Mouse (Mus musculus): ENCODE data around the gene Aif1. TPM values are rescaled to one million over a fixed set of nuclear protein-coding genes. Genes with fewer than 3 reads are reported as not detected.

The Aif1 gene
- 8.6 TPM for total RNA-seq (2023)

GRCm38 (mm10) chr17:35175968-35176367 lies at the start of gene Aif1:
Gene Aif1 (minus strand): TSS chr17:35176068.

DNA sequence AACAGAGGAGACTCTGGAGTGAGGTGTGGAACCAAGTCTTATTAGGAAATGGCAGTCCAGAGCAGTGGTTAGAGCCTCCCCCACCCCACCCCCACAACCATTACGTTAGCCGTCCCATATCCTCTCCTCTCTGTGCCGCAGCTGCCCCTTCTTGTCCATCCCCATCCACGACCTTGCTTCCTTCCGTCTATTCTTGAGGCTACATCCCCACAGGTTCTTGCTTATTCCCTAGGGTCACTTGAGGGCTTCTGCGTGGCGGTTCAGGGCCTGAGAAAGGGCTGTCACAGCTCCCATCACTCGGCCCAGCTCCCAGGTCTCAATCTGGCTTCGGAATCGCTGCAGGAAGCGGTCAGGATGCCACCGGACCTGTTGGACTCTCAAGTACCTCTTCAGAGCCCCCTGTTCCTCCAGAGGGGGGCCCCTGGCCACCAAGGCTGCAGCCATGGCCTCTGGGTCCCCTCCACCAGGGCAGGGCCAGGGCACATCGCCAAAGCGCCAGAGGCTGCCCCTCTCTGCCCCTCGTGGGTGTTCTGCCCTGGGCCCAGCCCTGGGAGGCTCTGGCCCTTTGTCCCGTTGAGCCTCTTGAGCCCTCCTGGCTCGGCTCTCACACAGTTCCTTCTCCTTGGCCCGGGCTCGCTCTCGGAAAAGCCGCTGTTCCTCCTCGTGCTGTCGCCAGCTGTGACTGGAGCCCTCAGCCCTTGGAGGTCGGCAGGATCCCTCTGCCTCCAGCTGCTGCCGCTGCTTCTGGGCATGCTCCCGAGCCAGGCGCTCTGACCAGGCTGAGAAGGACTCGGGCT lies 44.5 kb upstream of the Aif1 start, which contains the start of gene Gm16181:
TSS of gene Gm16181 (plus strand) at position 679 of the 797 bp plus-strand sequence.

GRCm38 (mm10) chr17:35204494-35205379 lies 28.9 kb upstream of the Aif1 start, which contains the start of gene Lta:
Gene Lta (minus strand): TSS chr17:35205351.

DNA sequence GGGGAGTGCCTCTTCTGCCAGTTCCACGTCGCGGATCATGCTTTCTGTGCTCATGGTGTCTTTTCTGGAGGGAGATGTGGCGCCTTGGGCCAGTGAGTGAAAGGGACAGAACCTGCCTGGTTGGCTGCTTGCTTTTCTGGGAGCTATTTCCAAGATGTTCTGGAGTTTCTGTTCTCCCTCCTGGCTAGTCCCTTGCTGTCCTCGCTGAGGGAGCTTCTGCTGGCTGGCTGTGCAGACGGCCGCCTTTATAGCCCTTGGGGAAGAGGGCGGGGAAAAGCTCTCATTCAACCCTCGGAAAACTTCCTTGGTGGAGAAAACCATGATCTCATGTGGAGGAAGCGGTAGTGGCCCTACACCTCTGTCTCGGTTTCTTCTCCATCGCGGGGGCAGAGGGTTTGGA lies 25.9 kb upstream of the Aif1 start, which contains the start of gene Tnf:
TSS of gene Tnf (minus strand) at position 221 of the 400 bp plus-strand sequence.

DNA sequence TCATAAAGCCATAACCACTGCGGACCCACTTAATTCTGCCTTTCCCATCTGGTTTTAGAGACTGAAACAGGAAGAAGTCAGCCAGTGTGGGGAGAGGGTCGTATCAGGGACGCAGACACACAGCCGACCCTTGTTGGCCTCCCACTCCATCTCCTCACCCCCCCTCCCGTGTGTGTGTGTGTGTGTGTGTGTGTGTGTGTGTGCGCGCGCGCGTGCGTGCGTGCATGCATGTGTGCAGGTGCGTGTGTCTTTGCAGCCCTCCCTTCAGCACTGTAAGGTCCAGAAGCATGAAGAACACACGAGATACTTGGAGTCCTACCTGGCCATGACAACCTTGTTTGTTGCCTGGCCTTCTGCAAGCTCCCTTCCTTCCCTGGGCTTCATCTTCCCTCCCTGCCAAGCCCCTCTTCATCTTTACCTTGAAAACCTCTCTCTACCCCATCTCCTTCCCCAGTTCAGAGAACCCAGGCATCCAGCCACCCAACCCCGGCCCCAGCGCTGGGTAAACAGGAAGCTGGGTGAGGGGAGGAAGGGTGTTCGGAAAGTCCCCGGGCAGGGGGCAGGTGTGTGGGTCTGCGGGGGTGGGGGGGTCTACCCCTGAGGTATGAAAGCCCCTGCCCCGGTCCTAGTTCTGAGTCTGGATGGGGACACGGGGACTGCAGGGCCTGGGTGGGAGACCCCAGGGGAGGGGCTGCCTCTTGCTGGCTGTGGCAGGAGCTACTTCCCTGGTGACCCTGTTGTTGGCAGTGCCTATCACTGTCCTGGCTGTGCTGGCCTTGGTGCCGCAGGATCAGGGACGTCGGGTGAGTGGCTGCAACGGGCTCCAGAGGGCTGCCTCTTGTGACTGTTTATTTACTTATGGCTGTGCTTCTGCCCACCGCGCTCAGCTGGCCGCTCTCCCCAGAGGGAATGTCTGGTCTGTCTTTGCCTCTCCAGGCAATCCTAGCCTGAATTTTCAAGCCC lies 18.3 kb upstream of the Aif1 start, which contains the start of gene Ltb:
TSS of gene Ltb (plus strand) at position 559 of the 963 bp plus-strand sequence.

GRCm38 (mm10) chr17:35187959-35188610 lies 12.2 kb upstream of the Aif1 start, which contains the start of gene Lst1:
Gene Lst1 (minus strand): TSS chr17:35188439.

GRCm38 (mm10) chr17:35164568-35165450 lies 11.1 kb downstream of the Aif1 start, which contains the start of gene Prrc2a:
Gene Prrc2a (minus strand): TSS chr17:35164897.

DNA sequence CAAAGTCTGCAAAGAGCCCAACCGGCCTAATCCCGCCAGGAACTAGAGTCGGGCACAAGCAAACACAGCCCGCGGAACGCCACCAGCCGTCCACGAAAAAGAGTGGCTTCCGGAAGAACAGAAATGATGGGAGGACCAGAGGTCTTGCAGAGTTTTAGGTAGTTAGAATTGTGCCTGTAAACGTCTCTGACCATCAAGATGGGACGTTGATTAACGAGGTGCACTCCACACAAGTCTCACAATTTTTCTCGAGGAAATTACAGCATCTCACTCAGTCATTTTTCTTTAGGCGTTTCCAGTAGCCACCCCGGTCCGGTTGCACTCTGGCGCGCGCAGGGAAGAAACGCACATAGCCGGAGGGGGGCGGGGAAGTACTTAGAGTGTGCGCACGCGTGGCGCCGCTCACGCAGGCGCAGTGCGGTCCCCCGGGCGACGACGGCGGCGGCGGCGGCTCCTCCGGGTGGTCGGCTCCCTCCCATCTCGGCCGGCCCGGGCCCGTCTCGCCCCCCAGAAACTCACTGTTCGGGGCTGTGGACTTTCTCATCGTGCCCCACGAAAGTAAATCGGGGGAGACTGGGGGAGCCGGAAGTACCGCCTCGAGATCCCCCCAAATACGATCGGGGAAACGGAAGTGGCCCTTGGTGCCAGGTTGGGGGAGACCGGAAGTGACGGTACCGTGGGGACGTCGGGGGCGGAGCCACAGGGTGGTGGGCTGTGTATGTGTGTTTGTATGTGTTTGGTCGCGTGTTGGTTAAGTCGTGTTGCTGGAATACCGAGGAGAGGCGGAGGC lies 40.9 kb downstream of the Aif1 start, which contains the start of gene Bag6:
TSS of gene Bag6 (plus strand) at position 378 of the 790 bp plus-strand sequence.

GRCm38 (mm10) chr17:35131500-35132173 lies 44.2 kb downstream of the Aif1 start, which contains the start of gene Apom:
Gene Apom (minus strand): TSS chr17:35132050.

DNA sequence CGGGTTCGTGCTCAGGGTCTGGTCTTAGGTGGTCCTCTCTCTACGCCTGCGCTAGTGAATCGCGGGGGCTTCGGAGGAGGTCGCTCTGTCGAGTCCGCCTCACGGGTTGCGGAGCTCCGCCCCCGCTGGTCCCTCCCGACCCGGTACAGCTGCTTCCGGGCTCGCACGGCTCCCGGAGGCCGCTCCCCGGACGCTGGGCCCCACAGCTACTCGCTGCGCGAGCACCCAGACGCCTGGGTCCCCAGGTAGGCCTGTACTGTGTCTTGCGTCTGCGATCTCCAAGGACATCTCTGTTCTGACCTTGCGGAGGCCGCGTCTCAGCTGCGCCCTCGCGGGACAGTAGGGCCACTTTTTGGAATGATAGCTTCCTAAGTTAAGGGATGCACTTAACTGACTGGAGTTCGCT lies 49.7 kb downstream of the Aif1 start, which contains the start of gene D17H6S53E:
TSS of gene D17H6S53E (plus strand) at position 168 of the 406 bp plus-strand sequence.

DNA sequence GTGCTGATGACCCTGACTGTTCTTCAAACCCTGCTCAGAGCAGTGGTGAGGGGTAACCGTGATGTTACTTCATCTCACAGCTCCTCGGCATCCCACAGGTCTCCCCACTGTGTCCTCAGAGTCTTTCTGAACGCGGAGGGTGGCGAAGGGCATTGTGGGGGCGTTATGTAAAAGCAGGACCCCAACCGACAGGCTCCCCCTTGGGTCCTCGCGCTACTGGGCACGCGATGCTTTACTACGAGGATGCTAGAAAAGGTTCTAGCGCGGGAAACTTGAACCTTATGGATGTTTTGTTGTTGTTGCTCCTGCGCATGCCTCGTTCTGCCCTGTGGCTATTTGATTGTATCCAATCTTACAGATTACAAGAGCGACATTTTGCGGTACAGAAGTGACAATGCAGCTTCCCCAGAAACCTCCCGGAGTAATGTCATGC lies 54.0 kb downstream of the Aif1 start, which contains the start of gene Csnk2b:
TSS of gene Csnk2b (minus strand) at position 183 of the 433 bp plus-strand sequence.

DNA sequence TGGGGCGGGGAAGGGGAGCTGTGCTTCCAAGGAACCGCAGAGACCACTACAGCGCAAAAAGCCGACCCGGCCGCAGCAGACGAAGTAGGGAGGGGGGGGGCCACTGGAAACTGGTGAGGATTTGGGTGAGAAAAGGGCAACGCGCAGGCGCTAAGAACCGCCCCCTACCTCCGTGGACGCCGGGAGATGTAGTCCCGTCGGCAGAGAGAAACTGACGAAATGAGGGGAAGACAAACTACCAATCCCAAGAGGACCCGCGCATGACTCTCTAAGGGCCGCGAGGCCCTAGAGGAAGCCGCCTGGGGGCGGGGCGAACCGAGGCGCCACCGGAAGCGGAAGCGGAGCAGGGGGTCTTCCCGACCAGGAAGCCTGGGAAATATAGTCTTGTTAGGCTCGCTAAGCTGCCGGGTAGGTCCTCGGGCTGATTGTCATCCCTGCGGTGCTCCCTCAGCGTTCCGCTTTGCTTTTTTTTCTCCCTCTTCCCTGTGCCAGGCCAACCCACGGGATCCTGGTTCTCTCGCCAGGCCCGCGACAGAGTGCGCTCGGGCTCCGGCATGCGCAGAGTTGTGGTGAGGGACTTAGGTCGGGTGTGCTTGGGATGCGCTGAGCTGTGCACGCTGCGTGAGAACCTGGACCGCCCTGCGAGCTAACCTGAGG lies 54.6 kb downstream of the Aif1 start, which contains the start of gene Gpank1:
TSS of gene Gpank1 (plus strand) at position 313 of the 657 bp plus-strand sequence.

Other genes starting within 250 kb of the Aif1 start
- 44.2 TPM for gene Neu1, start 244.8 kb downstream of the Aif1 start, total RNA-seq (2023)
- 97.6 TPM for gene Hspa1b, start 216.8 kb downstream of the Aif1 start, total RNA-seq (2023)
- gene Gm20481, start 206.2 kb downstream of the Aif1 start, total RNA-seq (2023): not detected
- 57.4 TPM for gene Hspa1a, start 203.9 kb downstream of the Aif1 start, total RNA-seq (2023)
- gene Hspa1l, start 203.4 kb downstream of the Aif1 start, total RNA-seq (2023): not detected
- gene Lsm2, start 194.2 kb downstream of the Aif1 start, total RNA-seq (2023): 24.0 TPM
- 85.0 TPM for gene Vars, start 175.1 kb downstream of the Aif1 start, total RNA-seq (2023)
- not detected for gene Vwa7, start 159.5 kb downstream of the Aif1 start, total RNA-seq (2023)
- 1.4 TPM for gene Sapcd1, start 148.1 kb downstream of the Aif1 start, total RNA-seq (2023)
- gene Msh5, start 129.3 kb downstream of the Aif1 start, total RNA-seq (2023): 3.2 TPM
- gene Clic1, start 126.1 kb downstream of the Aif1 start, total RNA-seq (2023): 137 TPM
- 0.70 TPM for gene Ddah2, start 117.0 kb downstream of the Aif1 start, total RNA-seq (2023)
- gene Ly6g6c, start 110.7 kb downstream of the Aif1 start, total RNA-seq (2023): not detected
- not detected for gene Mpig6b, start 109.9 kb downstream of the Aif1 start, total RNA-seq (2023)
- gene Ly6g6e, start 99.2 kb downstream of the Aif1 start, total RNA-seq (2023): not detected
- not detected for gene Ly6g6d, start 98.0 kb downstream of the Aif1 start, total RNA-seq (2023)
- gene Ly6g6f, start 90.5 kb downstream of the Aif1 start, total RNA-seq (2023): not detected
- gene Abhd16a, start 86.8 kb downstream of the Aif1 start, total RNA-seq (2023): 60.6 TPM
- not detected for gene Ly6g5c, start 67.8 kb downstream of the Aif1 start, total RNA-seq (2023)
- gene Ly6g5b, start 60.6 kb downstream of the Aif1 start, total RNA-seq (2023): 1.5 TPM
- gene Gpank1, start 54.6 kb downstream of the Aif1 start, total RNA-seq (2023): 28.7 TPM
- gene Csnk2b, start 54.0 kb downstream of the Aif1 start, total RNA-seq (2023): 118 TPM
- 15.3 TPM for gene D17H6S53E, start 49.7 kb downstream of the Aif1 start, total RNA-seq (2023)
- not detected for gene Apom, start 44.0 kb downstream of the Aif1 start, total RNA-seq (2023)
- gene Bag6, start 40.9 kb downstream of the Aif1 start, total RNA-seq (2023): 487 TPM
- gene Prrc2a, start 11.2 kb downstream of the Aif1 start, total RNA-seq (2023): 292 TPM
- 9.5 TPM for gene Lst1, start 12.4 kb upstream of the Aif1 start, total RNA-seq (2023)
- gene Ltb, start 18.4 kb upstream of the Aif1 start, total RNA-seq (2023): 417 TPM
- gene Tnf, start 25.9 kb upstream of the Aif1 start, total RNA-seq (2023): 11.3 TPM
- gene Lta, start 29.3 kb upstream of the Aif1 start, total RNA-seq (2023): 15.7 TPM
- gene Gm16181, start 44.8 kb upstream of the Aif1 start, total RNA-seq (2023): not detected
- gene Atp6v1g2, start 57.6 kb upstream of the Aif1 start, total RNA-seq (2023): 1.00 TPM
- gene Nfkbil1, start 59.7 kb upstream of the Aif1 start, total RNA-seq (2023): 9.4 TPM
- 422 TPM for gene Ddx39b, start 65.7 kb upstream of the Aif1 start, total RNA-seq (2023)
- 2,346 TPM for gene H2-D1, start 86.7 kb upstream of the Aif1 start, total RNA-seq (2023)
- gene H2-Q1, start 144.3 kb upstream of the Aif1 start, total RNA-seq (2023): 12.5 TPM
- gene H2-Q2, start 166.2 kb upstream of the Aif1 start, total RNA-seq (2023): 9.6 TPM
- 587 TPM for gene H2-Q4, start 203.5 kb upstream of the Aif1 start, total RNA-seq (2023)
- 156 TPM for gene H2-Q6, start 248.8 kb upstream of the Aif1 start, total RNA-seq (2023)

All from CD4-positive naive resting alpha-beta T cell, adult 76 days (primary cell).